Mouse (Mus musculus): ENCODE results near the gene Smarca4.
A peak's percentile ranks its signal among the peaks of the same experiment; 100 is the strongest.
"Not testable (repeated sequence)": the region's sequence is repeated elsewhere in the genome, so short reads cannot be mapped to it uniquely, and the experiment has no call there.

Smarca4 gene

DNA sequence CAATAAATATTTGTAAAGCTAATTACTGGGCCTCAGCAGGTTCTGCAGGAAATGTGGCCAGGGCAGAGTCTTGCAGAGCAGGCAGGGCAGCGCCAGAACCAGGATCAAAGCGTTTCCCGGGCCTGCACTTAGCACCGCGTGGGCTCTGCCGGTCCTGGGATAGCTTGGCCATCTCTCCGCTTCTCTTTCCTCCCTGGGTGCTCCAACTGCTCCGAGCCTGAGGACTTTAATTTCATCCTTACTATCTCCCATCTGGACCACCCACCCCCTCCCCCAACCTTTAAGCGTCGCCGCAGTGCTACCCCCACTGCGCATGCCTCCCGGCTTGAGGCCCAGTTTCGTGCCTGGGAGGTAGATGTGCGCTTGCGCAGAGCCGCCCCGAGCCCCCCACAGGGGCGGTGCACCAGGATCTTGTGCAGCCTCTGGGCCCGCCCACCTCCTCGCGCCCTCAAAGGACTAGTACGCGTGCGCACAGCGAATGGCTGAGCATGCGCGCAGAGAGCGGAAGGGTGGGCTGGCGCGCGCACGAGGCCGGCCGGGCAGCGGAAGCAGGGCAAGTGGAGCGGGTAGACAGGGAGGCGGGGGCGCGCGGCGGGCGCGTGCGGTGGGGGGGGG is at the start of gene Smarca4:
Gene Smarca4, plus strand, starts transcription at position 553 of the 615 bp plus-strand sequence.
- peak; percentile 100 for DNase-seq (ENCODE audit: low read depth, low spot score)

DNA sequence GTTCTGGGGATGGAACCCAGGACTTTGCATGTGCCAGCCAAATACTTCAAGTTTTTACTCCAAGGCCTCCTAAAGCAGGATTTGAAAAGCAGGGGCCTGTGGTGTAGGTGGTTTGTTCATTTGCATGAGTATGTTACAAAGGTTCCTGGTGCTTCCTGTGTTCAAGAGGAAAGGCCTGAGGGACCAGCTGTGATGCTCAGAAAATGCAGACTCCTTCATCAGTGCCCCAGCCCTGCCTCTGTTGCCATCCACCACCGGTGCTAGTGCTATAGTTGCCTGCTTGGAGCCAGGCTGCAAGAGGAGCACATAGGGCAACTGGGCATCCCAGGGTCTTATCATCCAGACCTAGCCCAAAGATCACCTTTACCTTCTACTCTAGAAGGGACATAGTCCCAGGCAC is 49.4 kb upstream of the Smarca4 start:
- no peak for DNase-seq (ENCODE audit: low read depth, low spot score)

GRCm38 (mm10) chr9:21567051-21567450 is 48.9 kb upstream of the Smarca4 start:
- no peak for DNase-seq (ENCODE audit: low read depth, low spot score)

GRCm38 (mm10) chr9:21568657-21569255 is 47.2 kb upstream of the Smarca4 start:
- DNase-seq (ENCODE audit: low read depth, low spot score), result no peak

DNA sequence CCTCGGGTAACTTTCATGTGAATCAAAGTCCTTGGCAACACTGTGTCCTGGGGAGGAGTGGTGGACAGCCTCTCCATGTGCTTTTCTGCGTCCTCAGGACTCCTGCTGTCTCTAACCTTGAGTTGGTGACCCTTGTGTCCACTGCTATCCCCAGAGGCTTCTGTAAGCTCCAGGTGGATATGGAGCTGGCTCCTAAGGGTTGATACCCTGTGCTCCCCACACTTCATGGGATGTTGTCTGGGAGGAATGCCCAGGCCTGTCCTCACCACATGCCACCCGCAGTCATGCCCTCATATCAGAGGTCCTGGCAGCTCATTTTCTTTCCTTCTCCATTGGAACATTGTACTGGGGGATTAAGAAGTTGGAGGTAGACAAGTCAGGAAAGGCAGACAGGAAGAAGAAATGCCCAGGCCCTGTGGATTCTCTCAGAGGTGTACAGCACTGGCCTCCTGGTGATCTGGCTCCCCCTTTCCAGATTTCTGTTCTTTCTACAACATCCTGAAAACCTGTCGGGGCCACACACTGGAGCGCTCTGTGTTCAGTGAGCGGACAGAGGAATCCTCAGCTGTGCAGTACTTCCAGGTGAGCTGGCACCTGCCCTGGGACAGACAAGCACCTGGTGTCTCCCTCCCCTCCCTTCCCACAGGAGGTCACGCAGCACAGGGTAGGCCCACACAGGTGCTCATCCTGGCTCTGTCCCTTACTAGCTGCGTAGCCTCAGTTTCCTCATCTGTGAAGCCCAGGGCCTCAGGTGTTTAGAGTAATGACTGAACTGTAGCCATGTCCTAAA is 41.8 kb upstream of the Smarca4 start:
- DNase-seq (ENCODE audit: low read depth, low spot score), result no peak

- DNase-seq (ENCODE audit: low read depth, low spot score), result no peak
Measured at GRCm38 (mm10) chr9:21575253-21575652, 40.7 kb upstream of the Smarca4 start.

DNA sequence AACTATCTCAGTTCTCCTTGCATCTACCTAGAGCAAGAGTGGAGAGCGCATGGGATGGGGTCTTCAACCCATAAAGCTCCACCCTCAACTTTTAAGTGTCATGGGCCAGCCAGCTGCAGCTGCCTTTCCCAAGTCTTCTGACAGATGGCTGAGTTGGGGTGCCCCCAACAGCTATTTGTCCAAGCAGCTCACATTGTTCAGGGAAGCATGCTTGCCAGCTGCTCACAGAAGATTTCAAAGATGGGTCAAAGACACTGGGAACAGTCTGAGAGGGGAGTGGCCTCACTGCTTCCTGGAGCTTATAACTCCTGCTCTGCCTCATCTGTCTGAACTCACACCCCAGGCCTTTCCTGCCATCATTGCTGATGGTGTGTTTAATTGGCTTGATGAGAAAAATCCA is 39.7 kb upstream of the Smarca4 start:
- DNase-seq (ENCODE audit: low read depth, low spot score), result no peak

DNA sequence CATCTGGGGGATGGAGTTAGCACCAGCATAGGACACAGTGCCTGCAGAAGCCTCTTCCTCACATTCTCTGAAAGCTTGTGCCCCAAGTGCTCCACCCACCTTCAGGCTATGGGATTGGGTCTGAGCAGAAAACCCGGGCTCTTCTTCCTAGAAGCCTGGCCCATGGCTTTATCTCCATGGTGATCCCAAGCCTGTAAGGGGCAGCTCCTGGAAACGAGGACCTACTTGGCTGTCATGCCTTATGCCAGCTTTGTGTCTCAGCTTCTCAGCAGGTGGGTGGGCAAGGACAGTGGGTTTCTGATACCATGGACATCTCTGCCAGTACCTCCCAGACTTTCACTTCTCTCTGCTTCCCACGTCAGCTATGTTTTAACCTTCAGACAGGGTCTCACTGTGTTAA is 37.7 kb upstream of the Smarca4 start:
- DNase-seq (ENCODE audit: low read depth, low spot score), result no peak

- DNase-seq (ENCODE audit: low read depth, low spot score), result no peak
Measured at GRCm38 (mm10) chr9:21585401-21585800, 30.6 kb upstream of the Smarca4 start.

DNA sequence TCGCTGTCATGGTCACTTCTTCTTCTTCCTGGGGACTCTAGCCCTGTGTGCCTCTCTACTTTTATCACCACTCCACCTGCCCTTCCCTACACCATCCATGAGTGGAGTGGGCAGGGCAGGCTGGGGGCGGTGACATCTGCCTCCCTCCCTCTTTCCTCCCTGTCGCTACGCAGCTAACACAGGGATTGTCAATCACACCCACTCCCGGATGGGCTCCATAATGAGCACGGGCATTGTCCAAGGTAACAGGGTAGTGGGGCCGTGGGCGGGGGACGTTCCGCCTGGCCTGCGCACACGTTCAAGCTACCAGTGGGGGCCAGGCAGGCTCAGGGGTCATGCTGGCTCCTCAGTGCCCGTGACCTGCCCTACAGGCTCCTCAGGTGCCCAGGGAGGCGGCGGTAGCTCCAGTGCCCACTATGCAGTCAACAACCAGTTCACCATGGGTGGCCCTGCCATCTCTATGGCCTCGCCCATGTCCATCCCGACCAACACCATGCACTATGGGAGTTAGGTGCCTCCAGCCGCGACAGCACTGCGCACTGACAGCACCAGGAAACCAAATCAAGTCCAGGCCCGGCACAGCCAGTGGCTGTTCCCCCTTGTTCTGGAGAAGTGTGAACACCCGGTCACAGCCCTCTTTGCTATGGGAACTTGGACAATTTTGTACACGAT is 28.2 kb upstream of the Smarca4 start:
- DNase-seq (ENCODE audit: low read depth, low spot score), result no peak

DNA sequence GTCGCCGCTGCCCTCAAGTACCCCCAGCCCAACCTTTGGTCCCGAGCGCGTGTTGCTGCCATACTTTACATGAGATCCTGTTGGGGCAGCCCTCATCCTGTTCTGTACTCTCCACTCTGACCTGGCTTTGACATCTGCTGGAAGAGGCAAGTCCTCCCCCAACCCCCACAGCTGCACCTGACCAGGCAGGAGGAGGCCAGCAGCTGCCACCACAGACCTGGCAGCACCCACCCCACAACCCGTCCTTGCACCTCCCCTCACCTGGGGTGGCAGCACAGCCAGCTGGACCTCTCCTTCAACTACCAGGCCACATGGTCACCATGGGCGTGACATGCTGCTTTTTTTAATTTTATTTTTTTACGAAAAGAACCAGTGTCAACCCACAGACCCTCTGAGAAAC is 27.6 kb upstream of the Smarca4 start:
- no peak for DNase-seq (ENCODE audit: low read depth, low spot score)

DNA sequence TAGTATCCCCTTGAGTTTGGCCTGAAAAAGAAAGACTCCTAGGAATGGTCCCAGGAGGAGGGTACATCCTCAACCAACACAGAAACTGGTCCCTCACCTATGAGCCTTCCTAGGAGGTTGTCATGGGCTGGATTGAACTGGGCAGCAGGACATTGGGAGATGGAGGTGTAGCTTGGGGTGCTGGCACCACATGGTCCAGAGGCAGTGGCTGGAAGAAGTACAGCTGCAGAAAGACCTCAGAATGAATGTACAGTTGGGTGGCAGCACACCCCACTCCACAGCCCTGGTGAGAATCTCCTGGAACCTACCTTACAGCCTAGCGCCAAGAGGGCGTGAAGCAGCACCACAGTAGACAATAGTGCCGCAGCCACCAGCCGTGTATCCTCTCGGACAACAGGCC is 26.4 kb upstream of the Smarca4 start:
- no peak for DNase-seq (ENCODE audit: low read depth, low spot score)

GRCm38 (mm10) chr9:21591127-21591830 is 24.7 kb upstream of the Smarca4 start:
- DNase-seq (ENCODE audit: low read depth, low spot score), result no peak

DNA sequence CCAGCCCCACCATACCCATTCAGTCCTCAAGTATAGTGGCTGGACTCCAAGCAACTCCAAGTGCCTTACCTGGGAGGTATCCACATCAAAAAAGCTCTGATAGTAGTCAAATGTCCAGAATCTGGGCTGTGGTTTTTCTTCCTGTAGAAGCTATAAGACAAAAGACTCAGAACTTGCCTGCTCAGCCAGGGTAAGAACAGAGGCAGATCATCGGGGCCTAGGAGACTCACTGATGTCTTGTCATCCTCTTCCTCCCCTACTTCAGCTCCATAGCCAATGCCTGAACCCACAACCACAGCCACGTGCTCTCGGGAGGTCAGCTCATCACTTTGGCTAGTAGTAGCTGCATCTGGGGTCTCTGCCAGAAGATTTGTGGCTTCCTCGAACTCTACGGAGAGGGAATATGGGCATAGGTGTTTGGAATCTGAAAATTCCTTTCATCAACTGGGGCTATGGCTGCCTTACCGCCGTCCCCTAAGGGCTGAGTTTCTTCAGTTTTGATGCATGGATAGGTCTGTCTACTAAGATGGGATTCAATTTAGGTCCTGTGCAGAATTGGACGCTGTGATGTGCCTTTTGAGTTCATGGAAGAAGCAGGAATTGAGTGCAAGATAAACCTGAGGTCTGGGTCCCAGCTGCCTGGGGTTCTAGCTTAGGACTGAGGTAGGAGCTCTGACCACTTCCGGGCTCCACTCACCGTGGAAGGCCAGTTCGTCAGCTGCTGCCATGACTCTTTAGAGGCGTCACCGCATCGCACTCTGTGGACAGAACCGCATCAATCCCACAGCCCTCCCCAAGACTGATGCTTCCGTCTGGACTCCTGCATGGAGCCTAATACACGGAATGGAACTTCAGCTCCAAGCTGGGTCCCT is 23.9 kb upstream of the Smarca4 start:
- no peak for DNase-seq (ENCODE audit: low read depth, low spot score)

- DNase-seq (ENCODE audit: low read depth, low spot score), result peak; percentile 98
Measured at GRCm38 (mm10) chr9:21592703-21593121, 23.3 kb upstream of the Smarca4 start, which contains the start of the genes Timm29 and Yipf2. Gene Timm29, plus strand, starts transcription at chr9:21592722. Gene Yipf2, minus strand, starts transcription at chr9:21592828.

DNA sequence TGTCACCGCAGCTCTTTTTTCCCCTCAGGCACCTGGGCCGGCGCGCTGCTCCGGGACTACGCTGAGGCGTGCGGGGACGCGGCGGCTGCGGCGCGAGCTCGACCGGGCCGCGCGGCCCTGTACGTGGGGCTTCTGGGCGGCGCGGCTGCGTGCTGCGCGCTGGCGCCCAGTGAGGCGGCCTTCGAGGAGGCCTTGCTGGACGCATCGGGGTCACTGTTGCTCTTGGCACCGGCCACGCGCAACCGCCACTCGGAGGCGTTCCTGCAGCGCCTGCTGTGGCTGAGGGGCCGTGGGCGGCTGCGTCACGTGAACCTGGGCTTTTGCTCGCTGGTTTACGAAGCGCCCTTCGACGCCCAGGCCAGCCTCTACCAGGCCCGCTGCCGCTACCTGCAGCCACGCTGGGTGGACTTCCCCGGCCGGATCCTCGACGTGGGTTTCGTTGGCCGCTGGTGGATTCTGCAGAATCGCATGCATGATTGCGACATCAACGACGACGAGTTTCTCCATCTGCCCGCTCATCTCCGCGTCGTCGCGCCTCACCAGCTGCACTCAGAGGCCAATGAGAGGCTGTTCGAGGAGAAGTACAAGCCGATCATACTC is 22.7 kb upstream of the Smarca4 start:
- DNase-seq (ENCODE audit: low read depth, low spot score), result no peak

- not testable (repeated sequence) for DNase-seq (ENCODE audit: low read depth, low spot score)
Measured at GRCm38 (mm10) chr9:21594350-21594749, 21.6 kb upstream of the Smarca4 start.

DNA sequence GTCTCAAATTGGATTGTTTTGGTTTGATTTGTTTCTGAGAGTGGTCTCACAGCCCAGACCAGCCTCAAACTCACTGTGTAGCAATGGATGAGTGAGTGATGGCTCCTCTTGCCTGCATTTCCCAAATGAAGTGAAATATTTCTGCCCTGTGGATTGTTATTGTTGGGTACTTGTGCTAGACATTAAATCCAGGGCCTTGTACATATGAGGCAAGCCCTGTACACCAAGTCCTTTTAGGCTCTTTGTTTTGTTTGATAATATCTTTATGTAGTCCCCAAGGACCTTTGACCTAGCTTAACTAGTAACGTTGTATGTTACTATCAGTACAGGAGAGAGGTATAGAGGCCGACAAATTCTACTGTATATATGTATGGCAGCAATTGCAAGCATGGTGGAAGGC is 21.1 kb upstream of the Smarca4 start:
- DNase-seq (ENCODE audit: low read depth, low spot score), result no peak

DNA sequence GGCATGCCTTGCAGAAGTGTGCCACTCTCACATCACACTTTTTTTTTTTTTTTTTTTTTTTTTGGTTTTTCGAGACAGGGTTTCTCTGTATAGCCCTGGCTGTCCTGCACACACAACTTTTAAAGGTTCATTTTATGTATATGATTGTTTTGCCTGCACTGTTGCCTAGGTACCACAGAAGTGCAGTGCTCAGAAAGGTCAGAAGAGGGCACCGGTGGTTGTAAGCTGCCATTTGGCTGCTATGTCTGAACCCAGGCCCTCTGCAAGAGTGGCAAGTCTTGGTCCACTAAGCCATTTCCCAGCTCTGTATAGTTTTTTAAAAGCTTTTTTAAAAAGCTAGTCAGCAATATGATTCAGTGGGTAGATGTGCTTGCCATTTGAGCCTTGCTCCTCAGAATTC is 17.8 kb upstream of the Smarca4 start:
- DNase-seq (ENCODE audit: low read depth, low spot score), result peak; percentile 58

DNA sequence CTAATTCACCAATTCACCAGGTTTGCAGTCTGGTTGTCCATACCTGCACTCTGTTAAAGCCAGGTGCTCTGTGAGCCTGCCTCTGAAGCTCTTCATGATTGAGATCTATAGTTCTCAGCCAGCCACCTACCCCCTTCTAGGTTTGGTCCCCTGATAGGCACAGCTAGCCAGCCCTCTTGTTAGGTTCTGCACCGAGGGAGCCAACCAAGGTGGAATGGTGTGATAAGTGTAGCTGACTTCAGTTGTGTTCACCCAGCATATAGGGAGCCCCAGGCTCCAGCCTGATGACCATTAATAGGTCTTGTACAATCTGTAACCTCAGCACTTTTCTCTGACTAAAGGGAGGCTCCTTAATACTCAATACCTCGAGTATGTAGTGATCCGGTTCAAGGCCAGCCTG is 15.8 kb upstream of the Smarca4 start:
- no peak for DNase-seq (ENCODE audit: low read depth, low spot score)
